Mouse (Mus musculus) heart, embryonic 14.5 days (tissue): ENCODE data around the gene Styx. TPM values are rescaled to one million over a fixed set of nuclear protein-coding genes. Genes with fewer than 3 reads are reported as not detected.

Source experiments
- ATAC-seq: fragments of 200-750 bp; cut with Nextera tagmentation; 2 replicates; pipeline ENCODE4 v1.8.0; 2017; ENCODE audit warnings: low read depth, moderate TSS enrichment; ENCODE audit not compliant: insufficient number of reproducible peaks, insufficient read depth, low FRiP score
- H3K27ac ChIP-seq, 2 experiments: fragments of 200-500 bp in 1 of 2; fragments of 300-500 bp in 1 of 2; sonication (generic) in 1 of 2; replicated peaks in 1 of 2; 2 replicates each; pipeline ENCODE4 v1.5.1; 2012 to 2014; ENCODE audit warnings: low read depth in 2 of 2, low read length in 2 of 2, control low read depth in 1 of 2, mild to moderate bottlenecking in 1 of 2, mixed read lengths in 1 of 2; ENCODE audit not compliant: control insufficient read depth in 1 of 2, insufficient read depth in 1 of 2
- H3K27me3 ChIP-seq: fragments of 300-500 bp; sonication (generic); 2 replicates; pipeline ENCODE4 v1.6.1; 2014; ENCODE audit warnings: mild to moderate bottlenecking, low read length, control low read depth; ENCODE audit not compliant: control insufficient read depth, insufficient read depth
- H3K36me3 ChIP-seq: fragments of 300-500 bp; sonication (generic); 2 replicates; pipeline ENCODE4 v1.6.1; 2014; ENCODE audit warnings: mild to moderate bottlenecking, control low read depth, low read length, mixed read lengths; ENCODE audit not compliant: control insufficient read depth, insufficient read depth
- H3K4me1 ChIP-seq, 2 experiments: fragments of 200-500 bp in 1 of 2; fragments of 300-500 bp in 1 of 2; sonication (generic) in 1 of 2; 2 replicates each; pipeline ENCODE4 v1.6.1; 2012 to 2014; ENCODE audit warnings: low read length in 2 of 2, control low read depth in 1 of 2, mixed read lengths in 1 of 2; ENCODE audit not compliant: control insufficient read depth in 2 of 2, insufficient read depth in 2 of 2
- H3K4me2 ChIP-seq: fragments of 300-500 bp; sonication (generic); 2 replicates; pipeline ENCODE4 v1.6.1; 2014; ENCODE audit warnings: mild to moderate bottlenecking, low read length
- H3K4me3 ChIP-seq, 2 experiments: fragments of 200-500 bp in 1 of 2; fragments of 300-500 bp in 1 of 2; sonication (generic) in 1 of 2; 2 replicates each; pipeline ENCODE4 v1.5.1; 2012 to 2014; ENCODE audit warnings: low read length in 2 of 2, mild to moderate bottlenecking in 2 of 2, control low read depth in 1 of 2, low read depth in 1 of 2, moderate library complexity in 1 of 2; ENCODE audit not compliant: control insufficient read depth in 1 of 2, insufficient read depth in 1 of 2
- H3K9ac ChIP-seq: fragments of 300-500 bp; sonication (generic); 2 replicates; pipeline ENCODE4 v1.6.1; 2014; ENCODE audit warnings: mild to moderate bottlenecking, low read length
- H3K9me3 ChIP-seq: fragments of 300-500 bp; sonication (generic); 2 replicates; pipeline ENCODE4 v1.6.1; 2016; ENCODE audit warnings: low read length, control low read depth; ENCODE audit not compliant: control insufficient read depth
- WGBS: fragments of 180-500 bp; shearing (Covaris S2); extraction: QIAGEN DNeasy Blood & Tissue Kit; methylation state at CpG from one replicate; pipeline ENCODE4 v1.1.7; 2014; 5-methylcytosine and 5-hydroxymethylcytosine counted together
- polyA plus RNA-seq: library from polyadenylated mRNA; unstranded; fragments of >200 nt; fragmentation: Nextera tagmentation; extraction: Ambion mirVana; gene quantifications from 2 replicates; pipeline ENCODE4 v1.2.1, GENCODE M21; 2014

Styx gene
- polyA plus RNA-seq, 1 experiment from 2014 or later = 73.9 TPM

- no peak overlapping the region for H3K27ac ChIP-seq
- H3K9me3 ChIP-seq = no peaks in the 10 kb centered on the region
- no peak for ATAC-seq
- no peak overlapping the region for H3K9ac ChIP-seq
- 5% methylated on average over 5 of the region's 5 CpGs for WGBS
- no peaks in the 10 kb centered on the region for H3K4me1 ChIP-seq
- no peak overlapping the region for H3K4me2 ChIP-seq
- H3K36me3 ChIP-seq = no peaks in the 10 kb centered on the region
- no peaks in the 10 kb centered on the region for H3K27me3 ChIP-seq
- H3K4me3 ChIP-seq = no peak overlapping the region
Observed at GRCm38 (mm10) chr14:45423220-45423619, 72.3 kb downstream of the Styx start.

GRCm38 (mm10) chr14:45430066-45430842 is 79.4 kb downstream of the Styx start:
- Histone ChIP-seq H3K36me3 (no peaks in the 10 kb centered on the region), H3K4me3 (no peak overlapping the region), H3K4me2 (no peak overlapping the region), H3K9me3 (peaks cover 6% of the 10 kb centered on the region; the same call in 1 of the 2 replicates), H3K9ac (no peak overlapping the region), H3K4me1 (no peaks in the 10 kb centered on the region), H3K27me3 (no peaks in the 10 kb centered on the region), H3K27ac (no peak overlapping the region)
- 86% methylated on average over 13 of the region's 13 CpGs for WGBS
- ATAC-seq = no peak

GRCm38 (mm10) chr14:45432003-45432402 is 81.1 kb downstream of the Styx start:
- H3K4me1 ChIP-seq = no peaks in the 10 kb centered on the region
- H3K27me3 ChIP-seq = no peaks in the 10 kb centered on the region
- no peak overlapping the region for H3K27ac ChIP-seq
- H3K4me2 ChIP-seq = no peak overlapping the region
- H3K36me3 ChIP-seq = no peaks in the 10 kb centered on the region
- WGBS = 70% methylated on average over 4 of the region's 4 CpGs
- peaks cover 6% of the 10 kb centered on the region; the same call in 1 of the 2 replicates for H3K9me3 ChIP-seq
- no peak for ATAC-seq
- no peak overlapping the region for H3K4me3 ChIP-seq
- no peak overlapping the region for H3K9ac ChIP-seq

GRCm38 (mm10) chr14:45434220-45434619 is 83.3 kb downstream of the Styx start:
- no peak overlapping the region for H3K4me2 ChIP-seq

GRCm38 (mm10) chr14:45438250-45438930 is 87.5 kb downstream of the Styx start:
- H3K9ac ChIP-seq = no peak overlapping the region

More at GRCm38 (mm10) chr14:45434220-45434619, 83.3 kb downstream of the Styx start:
- H3K4me1 ChIP-seq = peaks cover 0 to 3% of the 10 kb centered on the region in 2 experiments; a peak in 2 of 4 replicates
- WGBS = 69% methylated on average over 6 of the region's 6 CpGs
- no peaks in the 10 kb centered on the region for H3K36me3 ChIP-seq
- H3K4me3 ChIP-seq = no peak overlapping the region
- no peak overlapping the region for H3K9ac ChIP-seq
- no peak for ATAC-seq
- H3K27ac ChIP-seq = no peak overlapping the region
- H3K9me3 ChIP-seq = peaks cover 6% of the 10 kb centered on the region; the same call in 1 of the 2 replicates
- H3K27me3 ChIP-seq = no peaks in the 10 kb centered on the region

GRCm38 (mm10) chr14:45438931-45439275 is 88.0 kb downstream of the Styx start:
- no peak overlapping the region for H3K4me3 ChIP-seq
- no peaks in the 10 kb centered on the region for H3K27me3 ChIP-seq
- no peak overlapping the region for H3K9ac ChIP-seq
- WGBS = 100% methylated on average over 1 of the region's 2 CpGs
- no peak overlapping the region for H3K27ac ChIP-seq
- H3K36me3 ChIP-seq = no peaks in the 10 kb centered on the region
- ATAC-seq = no peak
- H3K4me1 ChIP-seq = peaks cover 0 to 3% of the 10 kb centered on the region in 2 experiments; a peak in 2 of 4 replicates
- H3K4me2 ChIP-seq = no peak overlapping the region
- no peaks in the 10 kb centered on the region for H3K9me3 ChIP-seq

More at GRCm38 (mm10) chr14:45438250-45438930, 87.5 kb downstream of the Styx start:
- no peaks in the 10 kb centered on the region for H3K27me3 ChIP-seq
- no peak overlapping the region for H3K4me3 ChIP-seq
- no peak for ATAC-seq
- H3K27ac ChIP-seq = no peak overlapping the region
- no peak overlapping the region for H3K4me2 ChIP-seq
- H3K36me3 ChIP-seq = no peaks in the 10 kb centered on the region
- H3K9me3 ChIP-seq = no peaks in the 10 kb centered on the region
- H3K4me1 ChIP-seq = peaks cover 0 to 3% of the 10 kb centered on the region in 2 experiments; a peak in 2 of 4 replicates
- WGBS = 76% methylated on average over 19 of the region's 19 CpGs

- ATAC-seq = no peak
- H3K9ac ChIP-seq = no peak overlapping the region
- no peak overlapping the region for H3K4me2 ChIP-seq
- H3K4me1 ChIP-seq = peaks cover 0 to 3% of the 10 kb centered on the region in 2 experiments; a peak in 2 of 4 replicates
- no peak overlapping the region for H3K27ac ChIP-seq
- 78% methylated on average over 9 of the region's 9 CpGs for WGBS
- no peaks in the 10 kb centered on the region for H3K36me3 ChIP-seq
- H3K9me3 ChIP-seq = no peaks in the 10 kb centered on the region
- no peaks in the 10 kb centered on the region for H3K27me3 ChIP-seq
- H3K4me3 ChIP-seq = no peak overlapping the region
Observed at GRCm38 (mm10) chr14:45439387-45439786, 88.5 kb downstream of the Styx start.
